Mouse (Mus musculus) cerebellum, postnatal 10 days (tissue): ENCODE measurements at regions not wholly inside any gene's neighbourhood (a gene's known extent, or its start where the extent isn't known, plus 50 kb on each side); places are given as distances from the start of the nearest gene placed in this dataset.
"Not testable (repeated sequence)": the region's sequence is repeated elsewhere in the genome, so short reads cannot be mapped to it uniquely, and the experiment has no call there.

Experiments used
- DNase-seq, 2 experiments: peaks; one replicate each; pipeline ENCODE4 v3.0.0; 2021; ENCODE audit warnings: mixed read lengths in 2 of 2

DNA sequence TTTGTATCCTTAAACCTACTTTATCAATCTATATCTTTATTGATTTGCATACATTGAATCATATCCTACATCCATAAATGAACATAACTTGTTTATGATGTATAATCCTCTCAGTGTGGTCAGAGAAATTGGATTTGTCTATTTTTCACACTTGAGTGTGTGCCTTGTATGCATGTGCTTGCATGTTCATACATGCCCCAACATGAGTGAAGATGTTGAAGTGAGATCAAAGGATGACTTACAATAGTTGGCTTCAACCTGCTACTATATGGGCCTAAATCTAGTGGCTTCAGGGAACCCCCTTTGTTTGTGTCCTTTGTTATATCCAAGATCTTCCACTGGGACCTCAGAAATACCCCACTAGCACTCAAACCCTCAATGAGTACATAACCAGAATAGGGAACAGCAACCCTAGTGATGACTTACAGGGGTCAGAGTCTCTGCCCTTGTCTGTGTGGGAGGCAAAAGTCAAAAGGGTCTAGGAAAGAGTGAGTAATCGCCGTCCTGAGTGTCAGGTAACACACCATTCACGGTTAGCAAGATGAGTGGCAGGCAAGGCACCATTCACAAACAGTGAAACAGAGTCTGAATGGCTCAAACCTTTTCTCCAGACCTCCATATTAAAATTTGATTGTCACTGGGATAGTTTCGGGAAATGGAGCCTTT is 236.3 kb downstream of the Lpin1 start:
- DNase-seq = no peak

DNA sequence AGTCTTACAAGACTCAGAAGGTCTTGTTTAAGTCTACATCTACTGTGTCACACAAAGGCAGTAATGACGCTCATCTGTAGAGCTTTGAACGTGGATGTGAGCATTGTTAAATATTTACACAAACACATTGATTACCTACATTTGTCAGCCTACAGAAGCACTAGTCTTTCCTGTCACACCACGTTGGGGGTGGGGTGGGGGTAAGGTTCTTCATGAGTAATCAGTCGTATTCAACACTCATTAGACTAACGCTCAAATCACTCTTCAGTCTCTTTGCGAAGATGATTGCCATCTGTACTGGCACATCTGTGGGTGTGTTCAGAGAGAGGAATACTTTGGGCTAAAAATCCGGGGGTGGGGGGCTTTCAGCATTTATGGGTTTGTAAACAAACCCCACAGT is 240.7 kb downstream of the Lpin1 start:
- no peak for DNase-seq

DNA sequence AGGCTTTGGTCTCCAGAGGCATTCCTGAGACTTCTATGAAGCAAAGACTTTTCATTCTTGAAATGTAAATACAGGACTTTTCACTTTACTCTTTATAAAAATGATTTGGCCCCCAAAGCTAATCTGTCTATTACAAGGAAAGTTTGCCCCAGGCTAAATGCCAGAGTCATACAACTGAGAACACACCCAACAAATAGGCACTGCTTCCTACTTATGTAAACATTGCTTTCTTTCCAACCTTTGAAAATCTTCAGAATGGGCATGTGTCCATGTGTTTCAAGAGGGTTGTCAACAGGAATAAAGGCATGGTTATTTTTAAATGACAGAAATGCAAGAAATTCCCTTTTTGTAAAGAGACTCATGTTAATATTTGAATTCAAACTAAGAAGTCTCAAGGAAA is 248.4 kb downstream of the Lpin1 start:
- no peak for DNase-seq

DNA sequence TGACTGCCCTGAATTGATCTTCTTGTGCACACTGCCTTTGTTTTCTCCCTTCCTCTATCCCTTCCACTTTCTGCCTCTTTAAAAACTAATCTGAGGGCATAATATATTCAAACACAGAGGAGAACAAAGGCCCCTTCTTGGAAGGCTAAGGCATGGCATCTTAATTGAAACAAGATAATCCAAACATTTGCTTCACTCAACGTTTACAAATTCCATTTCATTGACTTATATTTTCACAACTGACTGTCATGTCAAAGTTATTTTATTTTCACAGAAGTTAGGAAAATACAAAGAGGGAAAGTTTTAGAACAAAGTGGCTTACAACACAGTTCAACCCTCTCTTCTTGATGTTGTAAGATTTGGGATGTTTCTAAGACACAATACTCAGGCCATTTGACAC is 251.9 kb downstream of the Lpin1 start:
- no peak for DNase-seq

DNA sequence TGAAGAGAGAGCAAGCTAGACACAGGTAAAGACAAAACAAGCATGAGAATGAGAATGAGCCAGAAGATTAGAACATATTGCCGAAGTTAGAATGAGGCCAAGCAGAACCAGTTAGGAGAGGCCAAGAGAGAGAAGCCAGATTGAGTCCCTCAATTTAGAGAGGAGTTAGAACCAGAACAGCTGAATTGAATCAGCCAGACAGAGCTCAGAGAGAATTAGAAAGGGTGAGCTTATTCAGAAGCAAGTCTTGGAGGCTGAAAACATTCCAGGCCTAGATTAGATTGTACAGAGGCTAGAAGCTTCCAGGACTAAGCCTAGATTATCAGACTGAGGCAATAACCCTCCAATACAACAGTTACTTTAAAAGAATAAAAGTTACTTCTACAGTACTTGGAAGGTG is 256.1 kb downstream of the Lpin1 start:
- no peak for DNase-seq

DNA sequence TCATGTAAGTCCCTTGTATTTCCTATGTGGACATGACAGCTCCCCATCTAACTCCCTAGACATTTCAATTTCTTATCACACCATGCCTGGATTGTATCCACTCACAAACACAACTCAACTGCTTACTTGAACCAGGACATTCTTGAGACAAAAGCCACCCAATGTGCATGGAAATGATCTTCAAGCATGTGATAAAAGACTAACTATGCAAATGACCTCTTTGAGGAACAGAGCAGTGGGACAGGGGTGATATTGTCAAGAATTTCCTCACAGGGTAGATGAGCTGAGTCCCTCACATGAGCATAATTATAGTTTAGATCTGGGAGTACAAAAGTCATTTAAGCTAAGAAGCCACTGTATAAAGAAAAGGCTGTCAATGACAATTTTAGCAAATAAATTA is 259.0 kb downstream of the Lpin1 start:
- DNase-seq = no peak

DNA sequence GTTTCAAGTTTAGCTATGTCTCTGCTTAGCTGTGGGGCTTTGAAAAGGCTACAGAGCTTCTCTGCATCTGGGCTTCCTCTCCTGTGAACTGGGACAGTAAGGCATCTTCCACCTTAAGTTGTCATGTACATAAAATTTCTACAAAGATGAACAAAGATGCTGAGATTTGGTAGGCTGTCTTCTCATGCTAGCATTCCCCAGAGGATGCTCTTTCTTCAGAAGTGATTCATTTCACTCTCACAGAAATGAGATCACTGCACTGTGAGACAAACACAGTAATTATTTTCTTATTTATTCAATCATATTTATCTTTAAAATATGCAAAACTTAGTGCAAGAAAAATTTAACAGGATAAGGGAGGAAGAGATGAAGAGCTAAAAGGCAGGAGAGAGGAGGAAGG is 261.5 kb downstream of the Lpin1 start:
- DNase-seq = no peak

DNA sequence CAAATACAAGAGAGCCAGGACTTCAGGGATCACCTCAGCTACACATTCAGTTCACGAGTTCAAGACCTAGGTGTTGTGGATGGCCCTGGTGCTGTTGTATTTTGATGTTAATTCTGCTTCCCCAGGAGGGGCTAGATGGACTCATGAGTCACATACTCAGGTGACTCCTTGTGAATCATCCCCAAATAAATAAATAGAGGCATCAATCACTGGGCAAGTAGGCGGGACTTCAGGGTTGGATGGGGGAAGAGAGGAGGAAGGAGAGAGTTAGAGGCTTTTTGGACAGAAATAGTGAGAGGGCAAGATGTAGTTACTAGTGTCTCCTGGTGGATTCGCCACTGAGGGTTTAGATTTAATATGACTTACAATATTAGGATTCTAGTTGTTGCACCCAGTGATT is 266.7 kb downstream of the Lpin1 start:
- DNase-seq = no peak

DNA sequence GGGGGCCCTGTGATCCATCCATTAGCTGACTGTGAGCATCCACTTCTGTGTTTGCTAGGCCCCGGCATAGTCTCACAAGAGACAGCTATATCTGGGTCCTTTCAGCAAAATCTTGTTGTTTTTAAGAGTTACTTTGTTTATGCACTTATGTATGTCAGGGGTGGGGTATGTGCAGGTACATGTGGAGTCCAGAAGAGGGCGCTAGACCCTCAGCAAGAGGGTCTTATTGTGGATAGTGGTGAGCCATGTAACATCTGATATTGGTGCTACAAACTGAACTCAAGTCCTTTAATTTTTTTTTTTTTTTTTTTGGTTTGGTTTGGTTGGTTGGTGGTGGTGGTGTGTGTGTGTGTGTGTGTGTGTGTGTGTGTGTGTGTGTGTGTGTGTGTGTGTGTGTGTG is 268.7 kb downstream of the Lpin1 start:
- not testable (repeated sequence) for DNase-seq

DNA sequence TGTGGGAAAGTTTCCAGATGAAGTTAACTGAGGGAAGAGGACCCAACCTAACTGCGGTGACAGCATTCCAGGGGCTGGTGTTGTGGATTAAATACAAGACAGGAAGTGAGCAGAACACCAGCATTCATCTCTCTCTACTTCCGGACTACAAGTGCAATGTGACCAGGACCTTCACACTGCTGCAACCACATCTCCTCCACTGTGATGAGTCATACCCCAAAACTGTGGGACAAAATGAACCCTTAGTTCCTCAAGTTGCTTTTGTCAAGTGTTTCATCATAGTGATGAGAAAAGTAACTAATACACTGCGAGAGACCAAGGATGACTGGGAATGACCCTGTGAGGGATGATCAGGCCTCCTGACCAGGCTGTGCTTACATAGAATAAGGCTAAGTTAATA is 279.3 kb downstream of the Lpin1 start:
- DNase-seq = no peak

DNA sequence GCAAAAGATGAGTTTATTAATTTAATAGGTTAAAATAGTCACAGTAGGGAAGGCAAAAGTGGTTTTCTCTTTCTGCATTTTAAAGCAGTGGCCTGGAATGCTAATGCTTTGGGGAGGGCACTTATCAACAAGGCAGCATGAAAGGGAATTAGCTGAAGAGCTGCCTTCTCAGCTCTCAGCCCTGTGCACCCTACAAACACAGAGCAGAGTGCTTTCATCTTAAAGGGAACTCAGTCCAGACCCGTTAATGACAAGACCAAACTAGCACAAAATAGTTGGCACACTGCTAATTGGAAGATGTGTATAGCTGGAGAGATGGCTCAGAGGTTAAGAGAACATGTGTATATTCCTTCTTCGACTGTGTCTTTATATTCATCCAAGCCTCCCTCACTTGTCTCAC is 281.6 kb downstream of the Lpin1 start:
- no peak for DNase-seq

DNA sequence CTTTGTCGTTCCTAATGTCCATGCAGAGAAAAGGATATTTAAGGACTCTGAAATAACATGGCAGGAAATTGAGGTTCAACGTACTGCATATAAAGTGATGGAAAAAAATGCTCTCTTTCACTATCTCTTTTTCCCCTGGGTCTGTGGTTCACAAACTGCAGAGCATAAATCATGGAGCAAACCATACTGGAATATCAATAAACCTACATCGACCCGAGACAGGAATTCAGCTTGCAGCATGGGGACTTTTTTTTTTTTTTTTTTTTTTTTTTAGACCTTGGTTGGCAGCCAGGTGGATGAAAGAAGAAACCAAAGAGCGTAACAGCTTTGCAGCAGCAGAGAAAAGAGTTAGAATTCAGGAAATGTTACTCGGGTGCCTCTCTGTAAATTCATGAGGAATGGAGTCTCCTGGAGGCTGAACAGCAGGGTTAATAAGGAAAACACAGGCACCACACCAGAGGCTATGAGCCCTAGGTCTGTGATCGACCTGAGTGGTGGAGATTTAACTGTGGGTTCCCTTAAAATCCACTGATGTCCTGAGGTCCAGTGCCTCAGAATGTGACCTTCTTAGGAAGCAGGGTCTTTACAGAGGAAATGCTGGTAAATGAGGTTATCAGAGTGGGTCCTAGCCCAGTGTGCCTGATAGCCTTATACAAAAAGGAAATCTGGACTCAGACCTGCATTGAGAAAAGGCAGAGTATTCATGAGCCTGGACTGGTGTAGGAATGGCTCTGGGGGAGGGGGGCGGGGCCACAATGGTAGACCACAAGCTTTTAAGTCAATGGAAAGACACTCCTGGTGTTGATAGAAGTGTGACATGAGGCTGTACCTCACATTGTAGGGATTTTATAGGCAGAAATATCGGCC is 290.0 kb downstream of the Lpin1 start:
- DNase-seq = no peak

DNA sequence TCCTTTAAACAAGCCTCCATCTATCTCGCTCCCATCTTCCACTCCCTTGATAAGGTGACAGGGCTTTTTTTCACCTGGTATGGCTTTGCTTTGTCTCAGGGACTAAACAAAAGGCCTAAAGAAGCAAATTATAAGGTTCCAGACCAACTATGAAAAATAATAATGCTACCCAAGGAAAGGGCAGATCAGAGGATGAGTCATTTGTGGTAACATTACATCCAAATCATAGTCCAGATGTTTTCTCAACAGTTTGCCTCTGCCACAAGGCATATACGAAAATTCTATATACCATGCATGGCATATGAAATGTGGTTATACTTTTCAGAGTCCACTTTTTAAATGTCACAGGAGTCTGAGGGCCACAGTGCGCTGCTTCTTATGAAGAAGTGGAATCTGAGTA is 302.7 kb downstream of the Lpin1 start:
- DNase-seq = no peak

DNA sequence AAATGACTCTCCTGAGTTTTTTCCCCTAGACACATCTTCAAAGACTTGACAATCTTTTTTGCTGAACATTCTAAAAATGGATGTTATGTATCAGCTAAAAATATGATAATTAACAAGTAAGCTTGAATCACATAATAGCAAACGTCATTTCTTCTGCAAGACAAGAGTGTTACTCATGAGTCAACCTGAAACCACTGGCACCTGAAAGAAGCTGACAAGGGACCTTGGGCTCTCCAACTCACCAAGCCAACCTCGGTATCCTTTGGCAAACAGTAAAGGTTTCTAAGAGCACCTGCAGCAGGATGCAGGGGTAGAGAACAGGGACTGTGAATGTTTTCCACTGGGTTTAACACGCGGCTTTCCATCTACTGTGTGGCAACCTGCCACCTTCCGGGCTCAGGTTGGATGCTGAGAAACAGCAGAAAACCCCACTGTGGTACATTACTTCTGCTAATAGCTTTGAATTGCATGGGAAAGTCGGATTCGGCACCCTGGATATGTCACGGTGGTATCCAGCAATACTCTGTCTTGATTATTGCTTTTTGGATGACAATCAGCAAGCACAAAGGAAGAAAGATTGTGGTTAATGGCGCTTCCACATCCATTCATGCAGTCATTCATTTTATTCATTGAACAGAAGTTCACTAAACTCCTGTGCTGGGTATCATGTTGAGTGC is 305.9 kb downstream of the Lpin1 start:
- DNase-seq = peak; percentile 11 to 21

DNA sequence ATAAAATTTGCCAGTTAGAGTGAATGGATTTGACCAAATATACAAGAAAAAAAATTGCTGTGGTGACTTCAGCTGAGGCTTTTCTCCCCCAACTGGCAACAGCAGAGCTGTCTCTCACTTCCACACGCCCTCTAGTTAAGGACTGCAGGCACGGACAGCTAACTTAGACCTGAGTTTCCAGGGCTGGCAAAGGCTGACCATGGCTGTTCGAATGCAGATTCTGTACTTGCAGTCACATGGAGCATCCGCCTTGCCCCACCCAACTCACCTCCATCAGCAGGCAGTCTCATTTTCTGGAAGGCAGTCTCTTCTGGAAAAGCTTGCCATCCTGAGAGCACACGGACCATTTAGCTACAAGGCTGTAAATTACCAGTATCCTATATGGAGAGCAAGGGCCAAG is 325.7 kb downstream of the Lpin1 start:
- no peak for DNase-seq

DNA sequence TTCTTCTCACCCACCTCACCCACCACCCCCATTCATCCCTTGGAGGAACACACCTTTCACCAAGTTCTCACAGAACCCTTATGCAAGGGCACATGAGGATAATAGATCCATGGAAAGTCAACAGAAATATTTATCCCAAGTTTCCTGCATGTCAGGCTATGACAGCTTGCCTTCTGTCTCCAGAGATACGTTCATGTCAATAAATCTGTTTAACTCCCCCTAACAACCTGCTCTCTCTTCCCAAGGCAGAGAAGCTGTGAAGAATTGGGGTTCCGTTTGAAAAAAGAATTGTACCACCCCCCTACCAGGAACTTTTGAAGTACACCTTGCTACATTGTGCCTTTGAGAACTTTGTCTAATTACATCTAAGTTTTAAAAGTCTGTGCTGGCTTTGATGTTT is 331.6 kb downstream of the Lpin1 start:
- no peak for DNase-seq

DNA sequence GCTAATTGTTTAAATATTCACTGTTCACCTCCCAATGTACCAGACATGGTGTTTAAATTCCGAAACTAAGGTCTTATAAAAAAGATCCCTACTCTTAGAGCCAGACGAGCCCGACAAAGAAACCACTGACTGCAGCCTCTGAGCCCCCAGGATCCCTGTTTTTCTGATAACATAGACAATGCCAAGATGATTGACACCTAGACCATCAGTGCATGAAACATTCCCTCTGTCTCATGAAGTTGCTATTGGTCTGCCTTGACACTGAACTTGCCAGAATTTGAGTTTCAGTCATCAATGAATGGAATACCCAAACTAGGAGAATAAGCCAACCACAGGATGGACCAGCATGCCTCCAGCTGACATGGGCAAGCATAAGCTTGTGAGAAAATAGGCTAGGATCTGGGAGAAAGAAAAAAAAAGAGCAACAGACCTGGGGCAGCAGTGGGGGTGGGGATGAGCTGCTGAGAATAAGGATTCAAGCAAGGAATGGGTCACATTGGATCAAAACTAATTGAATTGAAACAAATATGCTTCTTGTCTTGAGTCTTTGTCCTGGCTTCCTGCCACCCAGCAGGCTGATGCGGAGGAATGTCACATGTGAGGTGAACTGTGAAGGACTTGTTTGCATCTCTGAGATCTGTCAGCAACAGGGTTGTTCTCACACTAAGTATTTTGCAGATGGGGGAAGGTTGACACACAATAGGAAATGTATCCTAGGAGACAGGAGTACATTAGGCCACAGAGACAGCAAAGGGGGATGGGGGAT is 333.0 kb downstream of the Lpin1 start:
- DNase-seq = peak; percentile 23 to 29

DNA sequence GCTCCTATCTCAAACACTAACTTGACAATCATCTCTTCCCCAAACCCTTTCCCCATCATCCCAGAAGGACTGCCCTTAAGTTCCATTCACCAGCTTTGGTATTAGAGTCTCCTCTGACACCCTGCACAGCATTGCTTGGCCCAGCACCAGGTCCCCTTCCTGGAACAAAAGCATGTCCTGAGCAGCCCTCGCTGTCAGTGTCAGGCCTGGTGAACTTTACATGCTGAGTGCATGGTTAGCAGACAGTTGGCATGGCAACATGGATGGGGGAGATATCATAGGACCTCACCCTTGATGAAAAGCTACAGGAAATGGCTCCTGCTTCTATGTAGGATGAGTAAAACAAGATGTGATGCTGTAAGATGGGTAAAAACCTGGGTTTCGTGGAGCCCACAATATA is 333.6 kb downstream of the Lpin1 start:
- peak in 1 of 2 experiments; percentile 31 for DNase-seq

DNA sequence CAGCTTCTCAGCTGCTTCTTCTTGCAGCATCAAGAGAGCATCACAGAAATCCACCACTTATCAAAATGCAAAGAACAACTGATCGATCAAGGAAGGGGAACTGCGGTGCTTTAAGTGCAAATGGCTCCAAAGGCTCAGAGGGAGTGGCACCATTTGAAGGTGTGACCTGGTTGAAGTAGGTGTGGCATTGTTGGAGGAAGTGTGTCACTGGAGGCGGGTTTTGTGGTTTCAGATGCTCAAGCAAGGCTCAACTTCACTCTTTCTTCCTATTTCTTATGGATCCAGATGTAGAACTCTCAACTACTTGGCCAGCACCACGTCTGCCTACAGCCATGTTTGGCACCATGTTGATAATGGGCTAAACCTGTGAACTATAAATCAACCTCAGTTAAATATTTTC is 334.5 kb downstream of the Lpin1 start:
- no peak for DNase-seq

DNA sequence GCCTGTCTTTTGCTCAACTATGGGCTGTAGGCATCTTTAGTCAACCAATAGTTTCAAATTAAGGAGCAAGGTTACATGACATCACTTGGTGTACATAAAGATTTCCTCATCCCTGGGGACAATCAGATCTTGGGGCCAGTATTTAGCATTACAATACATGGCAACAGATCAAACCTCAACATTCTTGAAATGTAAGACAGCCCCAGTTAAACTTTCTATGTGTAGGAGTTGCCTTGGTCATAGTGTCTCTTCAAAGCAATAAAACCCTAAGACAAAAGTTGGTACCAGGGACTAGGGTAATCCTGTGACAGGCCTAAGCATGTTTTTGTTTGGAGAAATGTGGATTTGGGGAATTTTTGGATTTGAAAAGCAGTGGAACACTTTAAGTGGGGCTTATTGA is 338.3 kb downstream of the Lpin1 start:
- no peak for DNase-seq

DNA sequence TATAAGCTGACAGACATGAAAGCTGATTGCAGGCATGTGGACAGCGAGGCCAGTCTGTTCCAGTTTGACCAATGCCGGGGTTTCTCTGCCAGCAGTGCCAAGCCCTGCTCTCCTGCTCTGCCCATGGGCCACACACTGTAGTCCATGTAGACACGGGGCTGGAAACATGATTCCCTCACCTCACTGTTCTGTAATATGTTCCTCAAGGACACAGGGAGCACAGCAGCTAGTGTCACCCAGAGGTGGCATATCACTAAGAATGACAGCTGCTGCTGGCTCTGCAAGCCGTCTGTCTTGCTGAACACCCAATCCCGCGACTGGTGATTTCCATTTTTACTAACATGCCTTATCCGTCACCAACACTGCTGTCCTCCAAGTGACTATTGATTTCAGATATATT is 339.9 kb downstream of the Lpin1 start:
- DNase-seq = peak in 1 of 2 experiments; percentile 7

DNA sequence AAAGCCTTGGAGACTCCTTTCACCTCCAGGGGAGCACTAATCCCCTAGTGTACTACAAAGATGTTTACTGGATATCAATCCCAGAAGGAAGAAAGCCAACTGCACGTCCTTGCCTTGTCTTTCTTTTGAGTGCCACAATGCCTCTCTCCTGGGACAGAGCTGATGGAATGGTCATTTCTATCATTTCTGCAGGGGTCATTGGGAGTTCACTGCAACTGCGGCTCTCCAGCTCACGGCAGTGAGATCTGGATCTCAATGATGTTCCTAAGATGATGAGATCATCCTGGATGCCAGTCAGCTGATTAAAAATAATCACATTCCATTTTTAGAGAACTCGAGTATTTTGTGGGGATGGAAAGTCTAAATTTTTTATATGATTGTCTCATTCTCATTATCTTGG is 341.1 kb downstream of the Lpin1 start:
- DNase-seq = no peak

DNA sequence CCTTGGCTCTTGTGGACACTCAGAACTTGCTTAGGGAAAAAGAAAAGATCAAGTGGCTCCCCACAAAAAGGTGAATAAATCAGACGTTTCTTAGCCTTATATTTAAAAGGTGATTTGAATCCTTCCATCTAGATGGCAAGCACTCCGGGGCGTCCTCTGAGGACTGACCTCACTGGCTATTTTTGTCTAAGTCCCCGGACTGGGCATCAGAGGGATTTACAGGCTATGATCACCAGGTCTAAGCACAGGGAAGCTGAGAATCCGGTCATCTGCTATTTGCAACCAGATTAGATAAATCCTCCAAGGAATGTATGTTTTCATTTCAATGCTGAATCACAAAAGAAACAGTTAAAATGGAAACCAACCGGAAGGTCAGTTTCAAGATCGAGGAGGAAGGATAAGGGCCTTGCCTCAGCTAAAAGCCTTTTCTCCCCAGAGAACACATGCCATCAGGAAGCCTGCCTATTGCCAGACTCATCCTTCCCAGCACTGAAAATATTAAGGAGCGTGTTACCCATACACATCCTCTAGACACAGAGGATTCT is 342.1 kb downstream of the Lpin1 start:
- DNase-seq = no peak
